Mouse (Mus musculus) lung, adult 2 months (tissue): Measurements from ENCODE around the gene Shq1.

ENCODE experiments used
- CTCF ChIP-seq: fragments of 200-500 bp; IDR thresholded peaks from 2 replicates; pipeline ENCODE4 v1.5.1; 2011; ENCODE audit warnings: mild to moderate bottlenecking, low read length, control low read depth; ENCODE audit not compliant: insufficient read depth
- POLR2A ChIP-seq: fragments of 200-500 bp; IDR thresholded peaks from 2 replicates; pipeline ENCODE4 v1.6.1; 2011; ENCODE audit warnings: low read depth, mild to moderate bottlenecking, control low read depth, low read length, borderline replicate concordance; ENCODE audit errors: extremely low read depth

DNA sequence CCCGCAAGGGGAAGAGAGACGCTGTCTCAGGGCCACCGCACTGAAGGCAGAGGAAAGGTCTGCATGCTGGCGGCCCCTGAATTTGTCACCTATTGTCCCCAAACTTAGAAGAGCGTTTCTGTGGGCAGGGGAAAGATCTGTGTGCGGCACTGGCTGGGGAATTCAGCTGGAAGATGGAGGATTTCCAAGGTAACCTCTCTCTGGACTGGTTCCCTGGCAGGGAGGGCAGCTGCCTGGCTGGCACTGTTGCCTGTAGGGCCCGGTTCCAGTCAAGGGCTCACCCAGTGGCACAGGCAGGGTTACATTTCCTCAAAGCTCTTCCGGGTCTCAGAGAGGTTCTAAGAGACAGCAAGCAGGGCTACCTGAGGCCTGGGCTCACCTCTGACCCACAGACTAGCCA lies 138.6 kb downstream of the Shq1 start:
- TF ChIP-seq CTCF (no peak), POLR2A (no peak)
